Mouse (Mus musculus) liver, adult 2 months (tissue): ENCODE results near the gene Parvb.

Experiments used
- CTCF ChIP-seq: fragments of 200-500 bp; IDR thresholded peaks from 2 replicates; pipeline ENCODE4 v1.5.1; 2011; ENCODE audit warnings: low read depth, low read length, control low read depth
- POLR2A ChIP-seq: fragments of 200-500 bp; IDR thresholded peaks from 2 replicates; pipeline ENCODE4 v1.6.1; 2011; ENCODE audit warnings: low read length, control low read depth; ENCODE audit not compliant: insufficient read depth; ENCODE audit errors: extremely low read depth

- TF ChIP-seq CTCF (no peak), POLR2A (no peak)
Observed at GRCm38 (mm10) chr15:84210461-84210860, 21.4 kb upstream of the Parvb start.
